Mouse (Mus musculus) hindbrain, embryonic 16.5 days (tissue): ENCODE results near the gene Mgat5b. TPM values are rescaled to one million over a fixed set of nuclear protein-coding genes. Genes with fewer than 3 reads are reported as not detected.

Experiments
- ATAC-seq: fragments of 200-750 bp; cut with Nextera tagmentation; 2 replicates; pipeline ENCODE4 v1.8.0; 2017; ENCODE audit warnings: moderate TSS enrichment, moderate library complexity
- H3K27ac ChIP-seq: fragments of 300-500 bp; sonication (generic); 2 replicates; pipeline ENCODE4 v1.5.1; 2014; ENCODE audit warnings: low read depth, mild to moderate bottlenecking, control low read depth, low read length, moderate library complexity
- H3K27me3 ChIP-seq: fragments of 300-500 bp; sonication (generic); replicated peaks from 2 replicates; pipeline ENCODE4 v1.6.1; 2014; ENCODE audit warnings: low read length; ENCODE audit not compliant: control insufficient read depth, insufficient read depth
- H3K36me3 ChIP-seq: fragments of 300-500 bp; sonication (generic); 2 replicates; pipeline ENCODE4 v1.6.1; 2014; ENCODE audit warnings: mild to moderate bottlenecking, low read length, moderate library complexity, mixed read lengths; ENCODE audit not compliant: control insufficient read depth, insufficient read depth
- H3K4me1 ChIP-seq: fragments of 300-500 bp; sonication (generic); 2 replicates; pipeline ENCODE4 v1.6.1; 2014; ENCODE audit warnings: low read depth, low read length; ENCODE audit not compliant: control insufficient read depth, insufficient read depth
- H3K4me2 ChIP-seq: fragments of 300-500 bp; sonication (generic); 2 replicates; pipeline ENCODE4 v1.6.1; 2014; ENCODE audit warnings: mild to moderate bottlenecking, low read length, control low read depth, moderate library complexity
- H3K4me3 ChIP-seq: fragments of 300-500 bp; sonication (generic); 2 replicates; pipeline ENCODE4 v1.5.1; 2014; ENCODE audit warnings: mild to moderate bottlenecking, low read length, control low read depth, moderate library complexity
- H3K9ac ChIP-seq: fragments of 300-500 bp; sonication (generic); 2 replicates; pipeline ENCODE4 v1.6.1; 2014; ENCODE audit warnings: low read depth, mild to moderate bottlenecking, control low read depth, low read length, moderate library complexity
- H3K9me3 ChIP-seq: fragments of 300-500 bp; sonication (generic); 2 replicates; pipeline ENCODE4 v1.6.1; 2014; ENCODE audit warnings: mild to moderate bottlenecking, low read length, moderate library complexity; ENCODE audit not compliant: control insufficient read depth
- WGBS: fragments of 180-500 bp; shearing (Covaris S2); extraction: QIAGEN DNeasy Blood & Tissue Kit; methylation state at CpG from one replicate; pipeline ENCODE4 v1.1.7; 2014; 5-methylcytosine and 5-hydroxymethylcytosine counted together
- polyA plus RNA-seq: library from polyadenylated mRNA; unstranded; fragments of >200 nt; fragmentation: Nextera tagmentation; extraction: Ambion mirVana; gene quantifications from 2 replicates; pipeline ENCODE4 v1.2.1, GENCODE M21; 2015

Gene Mgat5b
- polyA plus RNA-seq, 1 experiment from 2014 or later = 19.4 TPM

GRCm38 (mm10) chr11:116913573-116913972, 5.1 kb upstream of the Mgat5b start:
- H3K36me3 ChIP-seq = no peaks in the 10 kb centered on the region
- H3K4me3 ChIP-seq = no peak overlapping the region
- no peak overlapping the region for H3K9ac ChIP-seq
- no peaks in the 10 kb centered on the region for H3K9me3 ChIP-seq
- no peaks in the 10 kb centered on the region for H3K27me3 ChIP-seq
- no peak overlapping the region for H3K4me2 ChIP-seq
- WGBS = 35% methylated on average over 16 of the region's 16 CpGs
- no peak for ATAC-seq
- H3K27ac ChIP-seq = no peak overlapping the region
- peaks cover 9% of the 10 kb centered on the region for H3K4me1 ChIP-seq

GRCm38 (mm10) chr11:116914267-116914885, 4.3 kb upstream of the Mgat5b start:
- Histone ChIP-seq H3K9ac (no peak overlapping the region), H3K27ac (no peak overlapping the region), H3K27me3 (no peaks in the 10 kb centered on the region), H3K36me3 (no peaks in the 10 kb centered on the region), H3K9me3 (no peaks in the 10 kb centered on the region), H3K4me3 (no peak overlapping the region), H3K4me1 (peaks cover 9% of the 10 kb centered on the region), H3K4me2 (no peak overlapping the region)
- WGBS = 49% methylated on average over 5 of the region's 5 CpGs
- ATAC-seq = no peak

DNA sequence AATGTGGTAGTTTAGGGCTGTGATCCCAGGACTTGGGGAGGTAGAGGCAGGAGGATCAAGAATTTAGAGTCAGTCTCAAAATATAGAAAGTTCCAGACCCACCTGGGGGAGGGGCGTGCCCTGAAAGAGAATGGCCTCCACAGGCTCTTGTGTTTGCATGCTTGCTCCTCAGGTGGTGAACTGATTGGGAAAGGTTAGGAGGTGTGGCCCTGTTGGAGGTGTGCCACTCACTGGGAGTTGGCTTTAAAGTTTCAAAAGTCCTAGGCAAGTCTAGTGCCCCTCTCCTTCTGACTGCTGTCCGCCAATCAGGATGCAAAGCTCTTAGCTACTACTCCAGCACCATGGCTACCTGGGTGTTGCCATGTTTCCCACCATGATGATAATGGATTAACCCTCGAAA, 3.4 kb upstream of the Mgat5b start:
- Histone ChIP-seq H3K4me3 (no peak overlapping the region), H3K9ac (no peak overlapping the region), H3K36me3 (no peaks in the 10 kb centered on the region), H3K27ac (no peak overlapping the region), H3K4me1 (peaks cover 9% of the 10 kb centered on the region), H3K27me3 (no peaks in the 10 kb centered on the region), H3K4me2 (no peak overlapping the region), H3K9me3 (no peaks in the 10 kb centered on the region)
- no peak for ATAC-seq
- 84% methylated on average over 3 of the region's 3 CpGs for WGBS

GRCm38 (mm10) chr11:116917361-116917760, 1.3 kb upstream of the Mgat5b start:
- no peak overlapping the region for H3K4me3 ChIP-seq
- no peaks in the 10 kb centered on the region for H3K27me3 ChIP-seq
- H3K4me2 ChIP-seq = no peak overlapping the region; the same call in 1 of the 2 replicates
- ATAC-seq = no peak
- H3K9ac ChIP-seq = no peak overlapping the region
- peaks cover 27% of the 10 kb centered on the region for H3K4me1 ChIP-seq
- no peaks in the 10 kb centered on the region for H3K36me3 ChIP-seq
- 43% methylated on average over 7 of the region's 7 CpGs for WGBS
- H3K9me3 ChIP-seq = no peaks in the 10 kb centered on the region
- H3K27ac ChIP-seq = no peak overlapping the region

- Histone ChIP-seq H3K27ac (peak overlapping the region; percentile 83), H3K27me3 (no peaks in the 10 kb centered on the region), H3K4me1 (peaks cover 29% of the 10 kb centered on the region), H3K9ac (peak overlapping the region; percentile 96), H3K4me2 (peak overlapping the region; percentile 88), H3K36me3 (no peaks in the 10 kb centered on the region), H3K4me3 (peak overlapping the region; percentile 74), H3K9me3 (no peaks in the 10 kb centered on the region)
- ATAC-seq = peak; percentile 3; the same call in 1 of the 2 replicates
- WGBS = 2% methylated on average over 41 of the region's 58 CpGs
These were observed 740 bp downstream of the Mgat5b start for GRCm38 (mm10) chr11:116919186-116920020.

GRCm38 (mm10) chr11:116920746-116921145, 2.1 kb downstream of the Mgat5b start:
- H3K36me3 ChIP-seq = peaks cover 6% of the 10 kb centered on the region; the same call in 1 of the 2 replicates
- H3K4me1 ChIP-seq = peaks cover 29% of the 10 kb centered on the region
- H3K4me2 ChIP-seq = peak overlapping the region; percentile 88
- WGBS = 8% methylated on average over 3 of the region's 6 CpGs
- peak overlapping the region; percentile 96 for H3K9ac ChIP-seq
- no peak overlapping the region for H3K27ac ChIP-seq
- no peak for ATAC-seq
- no peaks in the 10 kb centered on the region for H3K9me3 ChIP-seq
- no peaks in the 10 kb centered on the region for H3K27me3 ChIP-seq
- peak overlapping the region; percentile 74 for H3K4me3 ChIP-seq

DNA sequence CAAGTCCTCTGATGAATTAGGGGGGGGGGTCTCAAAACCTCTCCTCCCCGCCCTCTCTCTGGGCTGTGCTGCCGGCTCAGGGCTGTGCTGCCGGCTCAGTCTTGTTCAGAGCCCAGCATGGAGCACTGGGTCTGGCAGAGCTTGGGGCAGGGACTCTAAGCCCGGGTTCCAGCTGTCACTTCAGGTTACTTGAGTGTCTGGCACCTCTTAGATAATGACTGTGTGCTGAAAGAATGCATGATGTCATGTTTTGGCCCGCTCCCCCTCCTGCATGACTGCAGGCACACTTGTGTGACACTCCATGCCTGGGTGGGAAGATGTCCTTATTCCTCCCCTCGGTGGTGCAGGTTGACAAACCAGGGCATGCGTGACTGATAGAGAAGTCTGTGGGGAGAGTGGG, 3.4 kb downstream of the Mgat5b start:
- 0 out of 2 replicates have a peak overlapping the region, but pooled peaks have one; percentile 18 for H3K27ac ChIP-seq
- H3K27me3 ChIP-seq = no peaks in the 10 kb centered on the region
- peaks cover 29% of the 10 kb centered on the region for H3K4me1 ChIP-seq
- peak; percentile 43 for ATAC-seq
- peak overlapping the region; percentile 39; the same call in 1 of the 2 replicates for H3K9ac ChIP-seq
- H3K9me3 ChIP-seq = no peaks in the 10 kb centered on the region
- peak overlapping the region; percentile 21 for H3K4me3 ChIP-seq
- WGBS = 32% methylated on average over 7 of the region's 7 CpGs
- H3K36me3 ChIP-seq = peaks cover 7% of the 10 kb centered on the region; the same call in 1 of the 2 replicates
- H3K4me2 ChIP-seq = peak overlapping the region; percentile 88

GRCm38 (mm10) chr11:116928031-116928430, 9.4 kb downstream of the Mgat5b start:
- no peaks in the 10 kb centered on the region for H3K27me3 ChIP-seq
- no peak overlapping the region for H3K9ac ChIP-seq
- no peaks in the 10 kb centered on the region for H3K4me1 ChIP-seq
- H3K4me2 ChIP-seq = no peak overlapping the region
- H3K9me3 ChIP-seq = no peaks in the 10 kb centered on the region
- H3K27ac ChIP-seq = no peak overlapping the region
- WGBS = 84% methylated on average over 6 of the region's 6 CpGs
- H3K36me3 ChIP-seq = peaks cover 21% of the 10 kb centered on the region; the same call in 1 of the 2 replicates
- H3K4me3 ChIP-seq = no peak overlapping the region
- peak; percentile 41; the same call in 1 of the 2 replicates for ATAC-seq

DNA sequence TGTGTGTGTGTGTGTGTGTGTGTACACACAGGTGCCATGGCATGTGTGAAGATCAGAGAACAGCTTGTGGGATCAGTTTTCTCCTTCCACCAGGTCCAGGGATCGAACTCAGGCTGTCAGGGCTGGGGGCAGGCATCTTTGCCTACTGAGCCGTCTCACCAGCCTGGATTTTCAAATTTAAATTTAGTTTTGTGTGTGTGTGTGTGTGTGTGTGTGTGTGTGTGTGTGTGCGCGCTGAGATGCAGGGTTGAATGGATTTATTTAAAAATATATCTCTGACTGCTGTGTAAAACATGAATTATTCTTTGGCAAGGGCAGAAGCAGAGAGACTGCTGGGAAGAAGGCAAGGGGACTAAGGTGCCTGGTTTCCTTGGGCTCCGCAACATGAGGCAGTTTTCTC, 16.2 kb downstream of the Mgat5b start:
- H3K4me1 ChIP-seq = peaks cover 10% of the 10 kb centered on the region
- H3K9me3 ChIP-seq = no peaks in the 10 kb centered on the region
- H3K27me3 ChIP-seq = no peaks in the 10 kb centered on the region
- no peak overlapping the region for H3K4me3 ChIP-seq
- no peak for ATAC-seq
- 85% methylated on average over 5 of the region's 5 CpGs for WGBS
- peak overlapping the region; percentile 72; the same call in 1 of the 2 replicates for H3K27ac ChIP-seq
- peaks cover 22% of the 10 kb centered on the region for H3K36me3 ChIP-seq
- H3K4me2 ChIP-seq = no peak overlapping the region
- no peak overlapping the region for H3K9ac ChIP-seq
